Mouse (Mus musculus) neutrophil, adult 5-6 weeks (primary cell): ENCODE data around the gene Pithd1. TPM values are rescaled to one million over a fixed set of nuclear protein-coding genes. Genes with fewer than 3 reads are reported as not detected.
"Not testable (repeated sequence)": the region's sequence is repeated elsewhere in the genome, so short reads cannot be mapped to it uniquely, and the experiment has no call there.

Experiments used
- ATAC-seq: fragments of 151-379, 151-347 bp; 2 replicates; pipeline ENCODE4 v1.8.0; 2017; ENCODE audit warnings: mild to moderate bottlenecking, moderate TSS enrichment; ENCODE audit not compliant: insufficient number of reproducible peaks, poor library complexity, low FRiP score, severe bottlenecking; ENCODE audit errors: extremely low read depth
- total RNA-seq: library from RNA; stranded (forward); fragments of 200-1000 nt; gene quantifications from 2 replicates; pipeline ENCODE4 v1.2.3, GENCODE M21; 2017

Gene Pithd1
- total RNA-seq, 1 experiment from 2014 or later = 77.3 TPM

DNA sequence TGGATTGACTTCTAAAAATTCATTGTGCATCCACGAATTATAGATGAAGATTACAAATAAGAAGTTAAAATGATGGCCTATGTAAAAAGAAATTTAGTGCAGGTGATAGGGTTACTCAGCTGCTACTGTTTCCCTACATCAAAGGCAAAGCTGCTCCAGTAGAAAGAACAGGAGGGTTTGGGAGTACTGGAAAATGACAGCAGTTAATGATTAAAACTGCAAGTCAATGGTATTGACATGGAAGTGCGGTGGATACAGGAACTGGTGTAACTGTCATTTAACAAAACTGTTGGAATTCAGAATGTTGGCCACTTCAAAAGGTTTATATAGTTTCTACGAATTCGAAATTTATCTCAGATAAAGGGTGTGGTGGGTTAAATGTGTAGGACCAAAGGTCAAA, 8.1 kb upstream of the Pithd1 start:
- no peak for ATAC-seq

- no peak for ATAC-seq
Observed at GRCm38 (mm10) chr4:135993941-135994340, 6.9 kb upstream of the Pithd1 start.

DNA sequence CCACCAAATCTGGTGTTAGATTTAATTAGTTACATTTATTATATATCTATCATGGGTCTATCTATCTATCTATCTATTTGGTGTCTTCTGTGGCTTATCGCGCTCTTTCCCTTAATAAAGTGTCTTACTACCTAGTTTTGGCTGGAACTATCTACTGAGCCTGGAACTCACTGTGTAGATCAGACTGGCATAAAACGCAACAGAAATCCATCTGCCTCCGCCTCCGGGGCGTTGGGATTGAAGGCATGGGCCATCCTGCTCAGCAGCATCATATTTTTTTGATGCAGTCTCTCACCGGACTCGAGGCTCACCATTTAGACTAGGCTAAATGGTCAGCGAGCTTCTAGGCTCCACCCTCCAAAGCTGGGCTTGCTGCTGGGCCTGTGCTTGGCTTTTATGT, 650 bp upstream of the Pithd1 start:
- ATAC-seq = no peak

DNA sequence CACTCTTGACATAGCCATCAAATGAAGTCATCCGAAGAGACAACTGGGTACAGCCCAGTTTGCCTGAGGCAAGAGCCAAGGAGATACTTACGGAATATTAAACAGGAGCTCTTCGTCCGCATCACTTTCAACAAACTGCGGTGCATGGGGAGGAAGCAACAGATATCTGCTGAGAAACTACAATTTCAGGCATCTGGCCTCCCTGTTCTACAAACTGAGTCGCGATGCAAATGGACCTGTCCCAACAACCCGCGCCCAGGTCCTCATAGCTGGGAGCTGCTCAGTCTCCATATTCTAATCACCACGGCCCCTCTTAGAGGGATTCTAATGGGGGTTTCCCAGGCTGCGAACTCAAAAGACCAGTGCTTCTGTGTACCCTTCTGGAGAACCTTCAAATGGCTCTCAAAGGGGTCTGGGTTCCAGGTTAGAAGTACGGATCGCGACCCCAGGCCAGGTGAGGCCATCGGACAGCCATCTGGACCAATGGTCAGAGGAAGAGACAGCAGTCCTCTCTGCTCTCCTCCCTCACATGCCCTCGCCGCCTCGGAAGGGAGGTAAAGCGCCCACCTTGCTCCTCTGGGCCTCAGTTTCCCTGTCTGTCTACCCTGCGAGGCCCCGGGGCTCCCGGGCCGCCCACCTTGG, 642 bp downstream of the Pithd1 start:
- ATAC-seq = no peak

- ATAC-seq = no peak
Observed at GRCm38 (mm10) chr4:135985769-135986168, 1.3 kb downstream of the Pithd1 start.

- no peak for ATAC-seq
Observed at GRCm38 (mm10) chr4:135985193-135985592, 1.9 kb downstream of the Pithd1 start.

DNA sequence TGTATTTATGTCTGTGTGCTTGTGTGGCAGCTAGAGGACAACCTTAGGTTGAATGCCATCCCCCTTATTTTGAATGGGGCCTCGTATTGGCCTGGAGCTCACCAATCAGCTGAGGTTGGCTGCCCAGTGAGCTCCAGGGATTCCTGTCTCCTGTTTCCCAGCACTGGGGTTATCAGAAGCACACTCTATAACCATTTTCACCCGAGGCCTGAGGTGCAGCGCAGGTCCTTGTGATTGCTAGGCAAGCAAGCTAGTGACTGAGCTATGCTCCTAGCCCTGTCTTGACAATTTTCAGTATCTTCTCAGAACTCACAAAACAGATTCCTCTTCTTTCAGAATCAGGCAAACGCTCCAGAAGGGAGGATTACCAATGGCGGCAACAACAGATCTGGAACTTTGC, 2.5 kb downstream of the Pithd1 start:
- ATAC-seq = no peak

GRCm38 (mm10) chr4:135981524-135982063, 5.5 kb downstream of the Pithd1 start:
- 0 out of 2 replicates have a peak, but pooled peaks have one; percentile 39 for ATAC-seq

- not testable (repeated sequence) for ATAC-seq
Observed at GRCm38 (mm10) chr4:135980223-135980622, 6.8 kb downstream of the Pithd1 start.

DNA sequence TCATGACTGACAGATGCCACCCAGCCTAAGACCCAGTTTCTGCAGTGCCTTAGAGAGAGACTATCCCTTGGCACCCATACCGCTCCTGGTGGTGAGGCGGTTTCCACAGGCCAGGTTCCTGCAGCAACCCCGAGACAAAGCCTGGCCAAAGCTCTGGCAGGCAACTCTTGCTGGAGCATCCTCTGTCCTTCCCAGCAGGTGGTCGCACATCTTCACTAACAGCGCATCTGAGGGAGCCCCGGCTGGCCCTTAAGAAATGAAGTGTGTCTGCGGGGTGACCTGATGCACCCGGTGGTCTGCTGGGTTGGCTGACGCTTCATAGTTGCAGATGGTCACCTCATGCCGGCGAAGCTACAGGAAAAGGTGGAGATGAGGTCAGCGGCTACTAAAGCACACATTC, 10.9 kb downstream of the Pithd1 start:
- ATAC-seq = no peak

DNA sequence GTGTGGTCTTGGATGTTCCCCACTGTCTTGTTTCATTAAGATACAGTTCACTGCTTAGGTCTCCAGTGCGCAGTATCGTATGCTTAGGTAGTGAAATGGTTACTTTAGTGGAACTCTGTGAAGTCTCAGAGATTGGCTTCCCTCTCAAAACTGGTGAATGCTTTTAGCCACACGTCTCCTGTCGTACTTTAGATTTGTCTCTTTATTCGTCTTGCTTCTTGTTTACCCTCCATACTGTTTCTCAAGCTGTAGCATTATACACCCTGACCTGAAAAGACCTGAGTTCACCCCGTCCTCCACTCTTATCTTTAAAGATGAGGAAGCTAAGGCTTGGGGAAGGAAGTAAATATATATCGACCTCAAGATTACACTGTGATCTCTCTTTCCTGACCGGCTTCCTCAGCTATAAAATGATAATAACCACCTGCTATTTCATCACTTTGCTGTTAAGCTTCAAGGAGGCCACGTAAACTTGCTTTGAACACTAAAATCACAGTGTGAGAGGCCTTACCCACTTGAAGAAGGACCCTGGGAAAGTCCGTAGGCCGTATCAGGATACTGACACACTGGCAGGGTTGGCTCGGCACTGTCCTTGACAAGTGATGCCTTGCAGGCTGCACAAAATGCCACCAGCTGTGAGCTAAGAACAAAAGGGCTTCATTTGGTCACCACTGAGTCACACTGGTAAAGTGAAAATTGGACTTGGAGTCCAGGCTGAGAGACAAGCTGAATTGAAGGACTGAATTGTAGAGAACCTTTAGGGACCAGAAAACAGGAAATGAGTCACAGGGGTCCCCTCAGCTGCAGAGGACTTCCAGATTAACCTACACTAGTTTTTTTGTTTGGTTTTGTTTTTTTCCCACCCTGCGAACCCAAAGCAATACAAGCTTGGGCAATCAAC, 13.9 kb downstream of the Pithd1 start:
- ATAC-seq = no peak; the same call in 1 of the 2 replicates

DNA sequence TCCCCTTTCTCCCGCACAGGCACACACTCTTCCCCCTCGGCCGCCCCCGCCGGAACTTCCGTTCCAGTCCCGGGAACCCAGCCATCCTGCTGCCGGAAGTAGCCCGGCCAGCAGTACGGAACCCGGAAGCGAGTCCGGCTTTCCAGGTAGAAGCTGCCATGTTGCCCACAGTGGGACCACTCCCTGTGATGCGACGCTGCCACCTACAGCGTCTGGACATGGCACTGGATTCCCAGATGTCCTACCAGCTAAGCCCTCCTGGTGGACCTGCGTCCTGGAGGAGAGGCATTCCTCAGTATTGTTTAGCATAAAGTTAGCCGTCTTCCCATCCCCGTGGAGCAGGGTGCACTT, 14.5 kb downstream of the Pithd1 start, which contains the start of gene Lypla2:
Gene Lypla2 (minus strand): TSS at position 71 of the 351 bp plus-strand sequence.
- ATAC-seq = peak; percentile 63

DNA sequence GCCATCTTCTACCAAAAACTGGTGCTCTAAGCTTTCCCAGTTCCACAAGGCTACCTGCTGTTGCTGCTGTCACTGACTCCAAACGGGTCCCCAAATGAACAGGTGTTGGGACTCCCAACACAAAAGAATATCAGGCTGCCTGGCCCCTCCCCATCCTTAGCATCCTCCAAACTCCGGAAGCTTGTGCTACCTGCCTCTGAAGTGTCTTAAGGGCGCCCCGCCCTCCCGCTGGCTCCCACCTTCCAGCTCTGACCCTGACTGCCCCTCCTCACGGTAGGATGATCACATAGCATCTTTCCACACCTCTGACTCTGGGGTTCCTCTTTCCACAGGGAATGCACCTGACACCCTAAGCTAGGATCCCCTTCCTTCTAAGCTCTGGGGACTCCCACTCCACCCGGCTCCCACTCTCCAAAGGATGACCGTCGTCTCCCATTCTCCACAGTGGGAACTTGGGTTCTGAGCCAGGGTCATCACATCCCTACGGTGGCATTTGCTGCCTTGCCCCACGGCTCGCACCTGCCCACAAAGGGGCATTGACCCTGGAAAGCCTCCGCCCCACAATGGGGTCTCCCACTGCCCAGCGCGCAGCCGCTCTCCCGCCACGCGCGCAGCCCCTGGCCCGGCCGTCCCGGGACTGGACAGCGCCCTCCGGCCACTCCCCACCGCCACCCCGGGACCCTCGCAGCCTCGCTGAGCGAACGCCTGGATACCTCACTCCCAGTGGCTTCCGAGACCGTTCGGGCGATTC, 15.1 kb downstream of the Pithd1 start:
- peak; percentile 21; the same call in 1 of the 2 replicates for ATAC-seq

GRCm38 (mm10) chr4:135970585-135970984, 16.5 kb downstream of the Pithd1 start:
- no peak for ATAC-seq

DNA sequence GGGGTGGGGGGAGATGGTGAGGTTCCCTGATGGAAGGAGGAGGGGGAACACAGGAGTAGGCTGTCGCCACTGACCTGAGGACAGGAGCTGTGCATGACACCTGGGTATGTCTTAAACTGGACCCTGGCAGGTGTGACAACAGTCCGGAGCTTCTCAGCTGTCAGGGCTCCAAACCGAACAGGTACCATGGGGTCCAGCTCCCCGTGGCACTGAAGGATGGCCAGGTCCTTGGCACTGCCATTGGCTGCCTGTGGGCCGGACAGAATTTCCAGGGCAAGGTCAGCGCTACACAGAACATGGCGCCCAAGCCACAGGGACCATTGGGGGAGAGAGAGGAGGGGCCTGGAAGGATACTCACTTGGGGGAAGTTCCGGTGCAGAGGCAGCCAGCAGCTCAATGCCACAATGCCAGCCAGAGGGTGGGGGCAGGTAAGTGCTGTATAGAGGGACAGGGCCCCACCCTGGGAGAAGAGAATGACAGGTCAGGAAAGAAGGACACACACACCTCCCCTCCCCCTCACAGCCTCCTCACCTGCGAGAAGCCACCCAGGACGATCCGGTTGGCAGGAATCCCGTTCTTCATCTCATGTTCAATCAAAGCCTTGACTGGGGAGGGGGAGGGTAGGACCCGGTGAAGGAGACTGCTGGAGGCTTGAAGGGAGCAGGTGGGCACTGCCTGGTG, 17.9 kb downstream of the Pithd1 start:
- no peak for ATAC-seq

DNA sequence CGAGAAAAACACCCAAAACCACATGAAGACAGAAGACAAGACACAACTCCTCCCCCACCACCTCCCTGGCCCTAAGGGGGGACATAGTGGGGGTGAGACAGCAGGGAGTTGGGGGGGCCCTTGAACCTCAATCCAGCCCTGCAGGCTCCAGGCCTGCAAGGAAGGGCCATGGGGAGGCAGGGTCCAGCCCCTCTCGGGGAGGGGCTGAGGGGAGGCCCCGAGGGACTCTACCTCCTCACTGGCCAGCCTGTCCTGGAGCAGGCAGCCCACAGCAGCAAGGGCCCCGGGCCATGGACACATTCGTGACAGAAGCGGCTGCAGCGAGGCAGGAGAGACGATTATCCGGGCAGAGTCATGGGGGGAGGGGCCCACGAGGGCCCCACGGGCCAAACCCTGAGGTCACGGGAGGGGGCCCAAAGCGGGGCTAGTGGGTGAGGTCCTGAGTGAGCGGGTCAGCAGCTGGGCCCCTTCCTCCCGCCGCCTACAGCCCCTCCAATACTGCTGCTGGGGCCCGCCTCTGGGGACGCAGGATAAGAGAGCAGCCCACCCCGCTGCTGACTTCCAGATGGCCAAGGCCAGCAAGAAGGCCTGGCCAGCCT, 18.7 kb downstream of the Pithd1 start:
- ATAC-seq = no peak

- no peak for ATAC-seq
Observed at GRCm38 (mm10) chr4:135967086-135967760, 19.8 kb downstream of the Pithd1 start.

DNA sequence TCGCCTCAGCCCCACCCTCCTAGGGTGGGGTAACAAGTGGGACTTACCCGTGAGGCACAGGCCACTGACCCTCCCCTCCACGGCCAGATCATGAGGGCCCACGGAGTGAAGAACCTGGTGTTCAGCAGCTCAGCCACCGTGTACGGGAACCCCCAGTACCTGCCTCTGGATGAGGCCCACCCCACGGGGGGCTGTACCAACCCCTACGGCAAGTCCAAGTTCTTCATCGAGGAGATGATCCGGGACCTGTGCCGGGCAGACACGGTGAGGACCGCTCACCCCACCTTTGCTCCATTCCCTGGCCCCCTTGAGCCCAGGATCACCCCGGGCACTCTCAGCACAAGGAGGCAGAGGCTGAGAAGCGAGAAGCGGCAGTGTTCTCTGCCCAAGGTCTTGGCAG, 20.8 kb downstream of the Pithd1 start:
- ATAC-seq = no peak
